Mouse (Mus musculus) brain, embryonic 18.5 days (tissue): ENCODE measurements around the gene Ptcd1.
"Not testable (repeated sequence)": the region's sequence is repeated elsewhere in the genome, so short reads cannot be mapped to it uniquely, and the experiment has no call there.

Source experiments
- DNase-seq: peaks from one replicate; pipeline ENCODE4 v3.0.0-alpha.2; 2012; ENCODE audit warnings: low read depth, low spot score

The Ptcd1 gene

GRCm38 (mm10) chr5:145164710-145165109 lies 2.2 kb downstream of the Ptcd1 start:
- no peak for DNase-seq

GRCm38 (mm10) chr5:145161361-145161760 lies 5.5 kb downstream of the Ptcd1 start:
- DNase-seq = no peak

DNA sequence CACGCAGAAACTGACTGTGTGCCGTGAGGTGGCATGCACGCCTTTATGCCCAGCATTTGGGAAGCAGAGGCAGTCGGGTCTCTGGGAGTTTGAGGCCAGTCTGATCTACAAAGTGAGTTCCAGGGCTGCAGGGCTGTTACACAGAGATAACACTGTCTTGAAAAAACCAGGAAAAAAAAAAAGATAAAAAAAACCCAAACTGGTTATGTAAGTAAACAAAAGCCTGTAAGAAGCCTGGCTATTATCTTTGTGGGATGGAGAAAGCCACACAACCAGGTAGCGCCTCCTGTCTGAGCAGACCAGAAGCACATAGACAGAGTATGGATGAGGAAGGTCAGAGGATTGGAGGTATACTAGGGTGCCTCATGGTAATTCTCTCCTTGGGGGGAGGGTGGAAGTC lies 14.2 kb downstream of the Ptcd1 start:
- DNase-seq = no peak

DNA sequence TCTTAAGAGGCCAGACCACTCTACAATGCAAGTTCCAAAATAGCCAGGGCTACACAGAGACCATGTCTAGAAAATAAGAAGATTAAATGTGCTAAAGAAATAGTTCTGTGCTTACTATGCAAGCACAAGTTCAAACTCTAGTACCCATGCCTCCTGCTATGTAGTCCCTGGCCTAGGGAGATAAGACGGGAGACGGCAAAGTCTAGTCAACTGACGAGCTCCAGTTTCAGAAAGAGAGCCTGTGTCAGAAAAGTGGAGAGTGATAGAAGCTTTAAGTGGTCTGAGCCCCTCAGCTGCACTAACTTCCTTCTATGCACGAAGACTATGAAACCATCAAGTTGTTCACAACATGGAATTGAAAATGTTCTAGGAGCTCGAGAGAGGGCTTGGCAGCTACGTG lies 17.6 kb downstream of the Ptcd1 start:
- DNase-seq = no peak

- DNase-seq = no peak
These were observed 19.2 kb downstream of the Ptcd1 start for GRCm38 (mm10) chr5:145147748-145148147.

DNA sequence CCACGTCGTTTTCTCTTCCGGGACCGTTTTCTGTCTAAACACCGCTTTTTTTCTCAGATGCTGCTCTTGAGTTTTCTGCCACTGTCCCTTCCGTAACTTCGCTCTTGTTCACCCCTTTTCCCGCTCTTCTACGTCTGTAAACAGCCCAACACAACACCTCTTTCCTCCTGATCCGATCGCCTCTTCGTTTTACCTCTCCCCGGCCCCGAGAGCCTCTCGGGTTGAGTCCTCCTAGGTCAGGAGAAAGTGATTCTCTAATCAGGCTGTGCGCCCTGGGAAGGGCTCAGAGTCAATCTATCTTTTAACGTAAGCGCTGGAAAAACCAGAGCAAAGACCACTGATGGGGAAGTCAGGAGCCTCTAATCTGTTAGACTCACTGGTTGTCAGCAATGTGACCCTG lies 26.3 kb downstream of the Ptcd1 start:
- DNase-seq = no peak

DNA sequence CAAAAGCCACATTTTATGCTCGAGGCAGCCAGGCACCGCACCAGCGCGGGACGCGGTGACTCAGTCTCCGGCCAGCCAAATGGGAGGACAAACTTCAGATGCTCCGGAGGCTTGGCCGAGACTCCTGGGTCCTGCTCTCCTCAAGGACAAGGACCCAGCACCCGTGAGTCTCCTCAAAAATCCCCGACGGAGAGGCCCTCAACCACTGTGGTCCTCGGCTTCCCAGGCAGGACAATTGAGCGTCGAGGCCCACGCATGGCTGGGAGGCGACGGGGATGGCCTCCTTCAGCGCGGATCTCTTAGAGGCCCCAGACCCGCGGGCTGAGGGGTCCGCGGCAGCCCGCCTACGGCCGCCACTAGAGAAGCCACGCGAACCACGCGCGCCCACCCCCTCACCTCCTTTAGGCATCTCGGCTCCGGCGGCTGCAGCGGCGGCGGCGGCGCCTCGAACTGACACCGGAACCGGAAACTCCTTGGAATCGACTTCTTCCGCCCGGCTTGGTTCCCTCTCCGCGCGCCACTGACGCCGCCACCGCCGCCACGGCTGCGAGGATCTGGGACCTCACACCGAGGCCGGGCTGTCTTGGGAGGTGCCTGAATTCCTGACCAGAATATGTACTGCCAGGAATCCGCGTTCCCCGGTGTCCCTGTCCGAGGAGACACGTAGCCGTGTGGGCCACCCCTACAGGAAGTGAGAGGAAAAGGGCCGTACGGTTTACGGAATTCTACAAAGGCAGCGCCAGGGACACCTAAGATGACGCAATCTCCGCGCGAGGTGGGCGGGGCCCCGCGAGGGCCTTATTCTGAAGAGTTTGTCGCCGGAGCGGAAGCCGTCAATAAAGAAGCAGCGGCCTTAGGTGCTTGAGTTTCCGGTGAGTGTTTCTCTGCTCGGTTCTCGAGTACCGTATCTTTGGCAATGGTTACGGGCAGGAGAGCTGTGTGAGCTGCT lies 27.1 kb downstream of the Ptcd1 start, which contains the start of the genes Pdap1 and Bud31:
Pdap1 (minus strand) TSS at position 668 of the 949 bp plus-strand sequence.
Bud31 (plus strand) TSS at position 792 of the 949 bp plus-strand sequence.
- peak; percentile 84 for DNase-seq

- no peak for DNase-seq
These were observed 28.1 kb downstream of the Ptcd1 start for GRCm38 (mm10) chr5:145138836-145139235.

DNA sequence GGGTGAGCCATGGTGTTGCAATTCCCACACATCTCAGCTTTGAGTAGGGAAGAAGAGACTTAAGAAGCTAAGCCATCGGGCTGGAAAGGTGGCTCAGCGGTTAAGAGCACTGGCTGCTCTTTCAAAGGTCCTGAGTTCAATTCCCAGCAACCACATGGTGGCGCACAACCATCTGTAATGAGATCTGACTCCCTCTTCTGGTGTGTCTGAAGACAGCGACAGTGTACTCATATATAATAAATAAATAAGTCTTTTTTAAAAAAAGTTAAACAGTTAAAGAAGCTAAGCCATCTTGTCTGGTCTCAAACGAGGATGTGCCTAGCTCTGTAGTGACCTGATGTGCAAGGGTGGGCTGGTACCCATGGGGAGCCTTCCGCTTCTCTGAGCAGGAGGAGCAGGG lies 33.6 kb downstream of the Ptcd1 start:
- not testable (repeated sequence) for DNase-seq

GRCm38 (mm10) chr5:145130995-145131394 lies 35.9 kb downstream of the Ptcd1 start:
- no peak for DNase-seq

DNA sequence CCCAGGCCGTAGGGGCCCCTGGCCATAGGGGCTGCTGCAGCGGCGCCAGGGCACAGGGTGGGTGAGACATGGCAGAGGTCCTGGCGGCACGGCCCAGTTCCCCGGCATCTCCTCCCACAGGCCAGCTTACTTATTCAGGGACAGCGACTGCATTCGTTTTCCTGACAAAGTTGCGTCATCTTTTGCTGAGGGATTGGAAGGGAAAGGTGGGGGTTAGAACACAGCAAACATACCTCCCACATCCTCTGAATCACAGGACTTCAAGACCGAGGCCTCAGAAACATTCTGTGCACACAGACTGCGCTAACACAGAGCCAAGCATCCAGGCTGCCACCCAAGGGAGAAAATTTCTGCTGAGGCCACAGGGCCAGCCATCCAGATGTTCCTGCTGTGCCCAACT lies 36.7 kb downstream of the Ptcd1 start:
- no peak for DNase-seq

DNA sequence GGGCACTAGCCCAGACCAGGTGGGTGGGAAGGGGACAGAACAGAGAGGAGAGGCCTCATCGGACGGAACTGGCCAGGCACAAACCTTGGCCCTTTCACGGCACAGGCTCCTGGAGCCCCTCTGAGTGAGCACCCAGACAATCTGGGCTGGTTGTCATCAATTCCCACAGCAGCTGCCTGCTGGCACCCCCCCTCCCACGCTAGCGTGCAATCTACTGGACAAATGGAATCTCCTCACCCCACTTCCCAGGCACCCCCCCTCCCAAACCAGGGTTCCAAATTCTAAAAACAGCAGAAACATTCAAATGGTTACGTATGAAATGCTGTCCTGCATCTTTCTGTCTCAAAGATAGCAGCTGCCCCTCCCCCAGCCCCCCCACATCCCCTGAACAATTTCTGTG lies 37.1 kb downstream of the Ptcd1 start:
- not testable (repeated sequence) for DNase-seq

GRCm38 (mm10) chr5:145129124-145129523 lies 37.8 kb downstream of the Ptcd1 start:
- DNase-seq = no peak

- no peak for DNase-seq
These were observed 40.3 kb downstream of the Ptcd1 start for GRCm38 (mm10) chr5:145126580-145126979.

DNA sequence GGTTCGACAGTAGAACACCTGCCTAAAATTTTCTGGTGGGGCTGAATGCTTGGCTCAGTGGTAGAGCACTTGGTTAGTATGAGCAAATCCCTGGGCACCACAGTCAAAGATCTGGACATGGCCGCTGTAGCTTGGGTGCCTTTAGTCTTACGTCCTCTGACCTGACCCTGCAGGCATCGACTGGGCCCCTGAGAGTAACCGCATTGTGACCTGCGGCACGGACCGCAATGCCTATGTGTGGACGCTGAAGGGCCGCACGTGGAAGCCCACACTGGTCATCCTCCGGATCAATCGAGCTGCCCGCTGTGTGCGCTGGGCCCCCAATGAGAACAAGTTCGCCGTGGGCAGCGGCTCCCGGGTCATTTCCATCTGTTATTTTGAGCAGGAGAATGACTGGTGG lies 43.5 kb downstream of the Ptcd1 start:
- DNase-seq = no peak

DNA sequence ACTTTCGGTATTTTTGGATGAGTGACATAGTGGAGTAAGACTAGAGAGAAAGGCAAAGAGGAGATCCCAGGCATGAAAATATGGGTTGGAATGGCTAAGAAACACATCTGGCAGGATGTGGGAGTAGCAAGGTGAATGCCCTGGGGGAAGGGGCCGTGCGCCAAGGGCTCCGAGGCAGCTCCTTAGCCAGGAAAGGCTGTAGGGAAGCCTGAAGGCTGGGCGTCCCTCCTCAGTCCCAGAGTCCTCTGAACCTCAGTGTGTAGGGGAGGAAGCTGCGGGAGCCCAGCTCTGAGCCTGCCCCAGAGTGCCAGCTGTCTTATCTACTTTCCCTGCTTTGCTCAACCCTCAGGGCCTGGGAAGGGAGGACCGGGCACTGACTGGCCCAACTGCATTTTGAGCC lies 46.0 kb downstream of the Ptcd1 start:
- no peak for DNase-seq

- DNase-seq = no peak
These were observed 47.5 kb downstream of the Ptcd1 start for GRCm38 (mm10) chr5:145119385-145119784.

DNA sequence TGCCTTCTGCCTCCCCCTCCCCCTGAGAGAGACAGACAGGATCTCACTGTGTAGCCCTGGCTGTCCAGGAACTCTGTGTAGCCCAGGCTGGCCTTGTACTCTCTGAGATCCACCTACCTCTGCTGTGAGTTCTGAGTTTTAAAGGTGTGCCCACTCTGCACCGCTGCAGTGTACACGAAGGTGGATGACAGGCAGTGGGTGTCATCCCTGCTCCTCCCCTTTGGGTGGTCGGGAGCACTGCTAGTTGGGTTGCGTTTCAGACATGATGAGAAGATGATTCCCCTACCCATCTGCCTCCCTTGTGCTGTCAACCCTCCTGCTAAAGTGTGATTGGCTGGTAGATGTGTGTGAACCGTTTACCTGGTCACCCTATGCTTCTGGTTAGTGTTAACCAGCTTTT lies 48.4 kb downstream of the Ptcd1 start:
- no peak for DNase-seq

GRCm38 (mm10) chr5:145118005-145118404 lies 48.9 kb downstream of the Ptcd1 start:
- DNase-seq = no peak

GRCm38 (mm10) chr5:145116916-145117315 lies 50.0 kb downstream of the Ptcd1 start:
- DNase-seq = no peak

DNA sequence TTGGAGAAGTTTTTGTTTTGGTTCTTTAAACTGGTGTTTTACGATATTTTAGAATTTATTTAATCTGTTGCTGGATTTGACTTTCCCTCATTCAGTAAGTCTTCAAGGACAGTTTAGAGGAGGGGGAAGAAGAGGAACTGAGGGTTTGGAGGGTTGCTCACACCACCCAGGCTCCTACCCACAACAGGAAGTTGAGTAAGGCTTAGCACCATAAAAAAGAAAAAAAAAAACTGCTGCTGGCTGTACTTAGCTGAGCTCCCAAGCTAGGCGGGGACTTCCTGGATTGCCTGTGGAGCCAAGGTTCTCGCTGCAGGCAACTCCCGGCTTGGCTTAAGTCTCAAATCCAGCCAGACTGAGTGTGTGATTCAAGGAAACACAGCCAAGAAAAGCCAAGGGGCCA lies 50.6 kb downstream of the Ptcd1 start:
- DNase-seq = no peak

- no peak for DNase-seq
These were observed 51.2 kb downstream of the Ptcd1 start for GRCm38 (mm10) chr5:145115736-145116135.
